Mouse (Mus musculus) kidney, embryonic 16.5 days (tissue): ENCODE data around the gene Smoc1. TPM values are rescaled to one million over a fixed set of nuclear protein-coding genes. Genes with fewer than 3 reads are reported as not detected.

Source experiments
- ATAC-seq: fragments of 200-750 bp; cut with Nextera tagmentation; 2 replicates; pipeline ENCODE4 v1.8.0; 2017; ENCODE audit warnings: moderate TSS enrichment; ENCODE audit not compliant: low FRiP score, low TSS enrichment
- H3K27ac ChIP-seq: fragments of 300-500 bp; sonication (generic); 2 replicates; pipeline ENCODE4 v1.5.1; 2014; ENCODE audit warnings: low read length
- H3K27me3 ChIP-seq: fragments of 300-500 bp; sonication (generic); 2 replicates; pipeline ENCODE4 v1.6.1; 2014; ENCODE audit warnings: low read length, control low read depth, mixed read lengths; ENCODE audit not compliant: insufficient read depth
- H3K36me3 ChIP-seq: fragments of 300-500 bp; sonication (generic); 2 replicates; pipeline ENCODE4 v1.6.1; 2014; ENCODE audit warnings: low read length, control low read depth, mixed read lengths; ENCODE audit not compliant: insufficient read depth
- H3K4me1 ChIP-seq: fragments of 300-500 bp; sonication (generic); 2 replicates; pipeline ENCODE4 v1.6.1; 2014; ENCODE audit warnings: low read length, control low read depth, mixed read lengths; ENCODE audit not compliant: insufficient read depth
- H3K4me2 ChIP-seq: fragments of 300-500 bp; sonication (generic); replicated peaks from 2 replicates; pipeline ENCODE4 v1.6.1; 2014; ENCODE audit warnings: low read depth, low read length
- H3K4me3 ChIP-seq: fragments of 300-500 bp; sonication (generic); 2 replicates; pipeline ENCODE4 v1.5.1; 2014; ENCODE audit warnings: mild to moderate bottlenecking, low read length
- H3K9ac ChIP-seq: fragments of 300-500 bp; sonication (generic); replicated peaks from 2 replicates; pipeline ENCODE4 v1.6.1; 2014; ENCODE audit warnings: low read length
- H3K9me3 ChIP-seq: fragments of 300-500 bp; sonication (generic); 2 replicates; pipeline ENCODE4 v1.6.1; 2016; ENCODE audit warnings: low read length, control low read depth
- WGBS: fragments of 180-500 bp; shearing (Covaris S2); extraction: QIAGEN DNeasy Blood & Tissue Kit; methylation state at CpG from one replicate; pipeline ENCODE4 v1.1.7; 2014; 5-methylcytosine and 5-hydroxymethylcytosine counted together
- polyA plus RNA-seq: library from polyadenylated mRNA; unstranded; fragments of >200 nt; fragmentation: Nextera tagmentation; extraction: Ambion mirVana; gene quantifications from 2 replicates; pipeline ENCODE4 v1.2.1, GENCODE M21; 2015

The Smoc1 gene
- polyA plus RNA-seq, 1 experiment from 2014 or later, result 2.1 TPM

DNA sequence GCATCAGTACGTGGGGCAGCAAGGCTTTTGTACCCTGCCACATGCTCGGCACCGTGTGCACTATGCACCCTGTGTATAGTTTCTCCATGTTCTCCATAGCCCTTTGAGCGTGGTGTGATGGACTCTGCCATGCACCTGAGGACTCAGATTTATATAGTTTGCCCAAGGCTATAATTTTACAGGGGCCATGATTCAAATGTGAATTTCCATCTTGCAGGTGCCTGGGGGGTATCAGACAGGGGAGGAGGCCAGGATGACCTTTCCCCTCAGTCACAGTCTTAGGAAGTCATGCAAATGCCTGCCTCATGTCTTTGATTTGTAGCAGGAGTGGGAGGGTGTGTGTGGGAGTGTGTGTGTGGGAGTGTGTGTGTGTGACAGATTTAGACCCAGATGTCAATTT lies 29.0 kb upstream of the Smoc1 start:
- ATAC-seq, result no peak
- no peak overlapping the region for H3K4me3 ChIP-seq
- H3K36me3 ChIP-seq, result no peaks in the 10 kb centered on the region
- peaks cover 6% of the 10 kb centered on the region for H3K4me1 ChIP-seq
- 33% methylated on average over 4 of the region's 4 CpGs for WGBS
- H3K4me2 ChIP-seq, result no peak overlapping the region
- H3K27ac ChIP-seq, result no peak overlapping the region
- peaks cover 6% of the 10 kb centered on the region; the same call in 1 of the 2 replicates for H3K9me3 ChIP-seq
- peaks cover 52% of the 10 kb centered on the region for H3K27me3 ChIP-seq
- no peak overlapping the region for H3K9ac ChIP-seq

DNA sequence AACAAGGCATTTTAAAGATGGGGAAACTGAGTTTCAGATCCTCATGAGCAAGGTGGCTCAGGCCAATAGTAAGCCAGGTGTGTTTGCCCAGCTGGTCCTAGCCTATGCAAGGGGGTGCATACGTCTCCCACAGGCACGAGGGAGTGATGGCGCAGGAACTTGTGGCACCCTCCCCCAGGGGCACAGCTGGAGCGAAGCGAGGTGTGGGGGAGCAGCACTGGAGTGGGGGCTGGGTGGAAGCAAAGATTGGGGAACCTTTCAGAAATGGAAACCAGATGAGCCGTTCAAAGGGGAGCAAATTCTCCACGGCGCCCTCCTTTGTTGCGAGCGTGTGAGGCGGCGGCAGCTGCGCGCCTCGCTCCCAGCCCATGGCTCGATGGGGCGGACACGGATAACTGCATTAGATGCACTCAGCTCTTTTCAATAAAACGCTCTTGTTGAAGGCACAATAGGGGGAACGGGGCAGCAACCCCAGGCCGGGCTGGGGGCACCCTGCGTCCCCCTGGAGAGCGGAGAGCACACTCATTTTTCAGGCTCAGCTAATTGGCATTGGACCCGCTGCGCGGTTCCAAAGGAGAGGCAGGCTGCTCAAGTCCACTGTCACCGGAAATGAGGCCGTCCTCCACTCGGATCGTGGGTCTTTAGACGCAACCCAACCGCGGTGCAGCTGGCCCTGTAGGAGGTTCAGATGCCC lies 27.9 kb upstream of the Smoc1 start:
- ATAC-seq, result no peak
- peaks cover 57% of the 10 kb centered on the region for H3K27me3 ChIP-seq
- WGBS, result 4% methylated on average over 33 of the region's 33 CpGs

DNA sequence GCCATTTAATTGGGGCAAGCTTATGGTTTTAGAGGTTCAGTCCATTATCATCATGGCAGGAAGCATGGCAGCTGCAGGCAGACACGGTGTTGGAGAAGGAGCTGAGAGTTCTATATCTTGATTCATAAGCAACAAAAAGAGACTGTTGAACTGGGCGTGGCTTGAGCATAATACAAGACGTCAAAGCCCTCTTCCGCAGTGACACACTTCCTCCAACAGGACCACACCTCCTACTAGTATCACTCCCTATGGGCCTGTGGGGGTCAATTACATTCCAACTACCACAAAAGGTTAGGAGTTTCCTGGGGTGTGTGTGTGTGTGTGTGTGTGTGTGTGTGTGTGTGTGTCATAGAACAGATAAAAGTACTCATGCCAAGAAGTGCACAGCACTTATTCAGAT lies 25.7 kb upstream of the Smoc1 start:
- WGBS, result 79% methylated on average over 4 of the region's 4 CpGs
- H3K9me3 ChIP-seq, result peaks cover 2% of the 10 kb centered on the region; the same call in 1 of the 2 replicates
- H3K4me2 ChIP-seq, result no peak overlapping the region
- no peak overlapping the region for H3K27ac ChIP-seq
- ATAC-seq, result no peak
- H3K4me1 ChIP-seq, result peaks cover 6% of the 10 kb centered on the region
- no peak overlapping the region for H3K9ac ChIP-seq
- peaks cover 60% of the 10 kb centered on the region for H3K27me3 ChIP-seq
- H3K36me3 ChIP-seq, result no peaks in the 10 kb centered on the region
- no peak overlapping the region for H3K4me3 ChIP-seq

More for the DNA sequence above, 27.9 kb upstream of the Smoc1 start:
- Histone ChIP-seq H3K4me1 (peaks cover 6% of the 10 kb centered on the region), H3K9ac (no peak overlapping the region), H3K4me2 (peak overlapping the region; percentile 40), H3K36me3 (no peaks in the 10 kb centered on the region), H3K4me3 (0 out of 2 replicates have a peak overlapping the region, but pooled peaks have one; percentile 17), H3K9me3 (peaks cover 6% of the 10 kb centered on the region; the same call in 1 of the 2 replicates), H3K27ac (no peak overlapping the region)

DNA sequence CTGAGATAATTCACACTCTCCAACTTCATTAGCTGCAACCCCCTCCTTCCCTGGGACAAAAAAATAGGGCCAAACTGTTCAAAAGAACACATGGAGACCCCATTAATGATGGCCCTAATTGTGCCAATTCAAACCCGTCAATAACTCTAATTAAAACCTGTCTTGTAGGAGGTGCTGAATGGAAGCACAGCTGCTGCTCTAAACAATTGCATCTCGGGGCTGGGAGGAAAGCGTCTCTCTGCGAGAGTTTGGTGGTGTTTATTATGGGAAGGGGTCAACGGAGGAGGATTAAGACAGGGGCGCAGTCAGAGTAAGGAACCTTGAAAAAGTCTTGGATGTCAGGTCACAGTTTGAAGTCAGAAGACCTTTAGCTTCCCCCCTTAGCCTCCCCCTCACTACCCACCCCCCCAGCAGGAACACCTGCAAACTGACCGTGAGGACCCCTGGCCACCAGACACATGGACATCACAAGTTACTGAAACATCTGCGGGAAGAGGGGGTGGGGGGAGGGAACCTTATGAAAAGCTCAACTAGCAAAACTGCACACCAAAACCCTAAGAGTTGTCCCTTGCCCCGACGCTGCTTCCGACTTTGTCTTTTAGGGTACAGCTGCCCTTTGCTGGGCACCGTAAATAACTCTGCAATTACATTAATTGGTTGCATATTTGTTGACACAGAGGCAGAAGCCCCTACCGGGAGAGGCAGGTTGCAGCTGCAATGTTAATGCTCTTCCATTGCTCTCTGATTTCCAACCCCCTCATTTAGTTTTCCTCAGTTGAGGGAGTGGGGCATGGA lies 23.6 kb upstream of the Smoc1 start:
- 13% methylated on average over 13 of the region's 13 CpGs for WGBS
- H3K9me3 ChIP-seq, result no peaks in the 10 kb centered on the region
- H3K4me1 ChIP-seq, result peaks cover 6% of the 10 kb centered on the region
- no peak overlapping the region for H3K4me3 ChIP-seq
- ATAC-seq, result no peak
- no peaks in the 10 kb centered on the region for H3K36me3 ChIP-seq
- no peak overlapping the region for H3K9ac ChIP-seq
- H3K27me3 ChIP-seq, result peaks cover 46% of the 10 kb centered on the region
- no peak overlapping the region for H3K4me2 ChIP-seq
- H3K27ac ChIP-seq, result no peak overlapping the region

DNA sequence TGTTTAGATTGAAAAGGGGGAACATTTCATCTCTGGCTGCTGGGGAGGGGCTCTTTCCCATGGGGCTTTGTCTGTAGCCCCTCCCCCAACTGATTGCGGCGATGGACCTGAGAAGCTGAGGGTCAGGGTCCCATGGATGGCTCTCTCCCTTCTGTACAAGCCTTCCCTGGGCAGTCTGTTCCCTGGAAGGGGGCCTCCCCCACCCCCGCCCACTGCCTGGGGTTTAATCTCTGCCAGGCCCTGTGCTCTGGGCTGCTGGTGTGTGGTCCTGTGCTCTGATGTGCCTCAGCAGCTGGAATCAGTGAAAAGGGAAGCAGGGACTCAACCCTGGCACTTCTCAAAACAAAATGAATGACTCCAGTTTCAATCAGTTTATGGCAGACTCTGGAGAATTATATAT lies 16.8 kb upstream of the Smoc1 start:
- no peaks in the 10 kb centered on the region for H3K4me1 ChIP-seq
- H3K9me3 ChIP-seq, result no peaks in the 10 kb centered on the region
- H3K27ac ChIP-seq, result no peak overlapping the region
- ATAC-seq, result no peak
- H3K9ac ChIP-seq, result no peak overlapping the region
- no peak overlapping the region for H3K4me2 ChIP-seq
- H3K4me3 ChIP-seq, result no peak overlapping the region
- 13% methylated on average over 3 of the region's 3 CpGs for WGBS
- no peaks in the 10 kb centered on the region for H3K36me3 ChIP-seq
- H3K27me3 ChIP-seq, result no peaks in the 10 kb centered on the region

DNA sequence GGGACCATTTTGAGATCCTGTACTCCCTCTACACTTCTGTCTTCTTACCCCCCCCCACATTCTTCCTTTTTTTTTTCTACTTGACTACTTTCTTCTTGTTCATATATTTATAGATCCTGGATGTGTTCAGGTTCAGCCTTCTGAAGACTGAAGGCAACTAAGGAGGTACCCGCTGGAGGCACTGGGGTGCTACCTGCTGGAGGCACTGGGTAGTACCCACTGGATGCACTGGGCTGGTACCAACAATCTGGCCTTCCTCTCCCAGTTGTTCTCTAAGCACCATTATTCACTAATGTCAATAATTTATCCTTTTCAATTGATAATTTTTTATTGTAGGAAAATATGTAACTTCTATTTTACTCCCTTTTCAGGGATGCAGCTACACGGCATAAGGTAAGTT lies 14.6 kb upstream of the Smoc1 start:
- no peaks in the 10 kb centered on the region for H3K9me3 ChIP-seq

DNA sequence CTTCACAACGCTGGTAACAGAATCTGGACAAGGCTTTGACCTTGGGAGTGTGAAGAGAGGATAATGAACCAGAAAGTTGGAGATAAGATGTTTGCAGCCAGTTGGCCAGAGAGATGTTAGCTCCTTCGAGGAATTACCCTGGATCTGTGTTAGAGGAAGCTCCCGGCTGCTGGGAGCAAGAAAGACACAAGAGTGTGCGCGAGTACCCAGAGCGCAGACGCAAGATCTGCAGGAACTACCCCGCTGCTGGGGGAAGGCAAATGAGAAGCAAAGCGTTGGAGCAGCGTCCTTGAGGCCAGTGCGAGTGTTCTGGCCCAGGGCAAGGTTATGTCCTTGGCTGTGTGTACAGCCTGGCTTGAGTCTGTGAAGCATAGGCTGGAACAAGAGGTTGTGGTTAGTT lies 13.1 kb upstream of the Smoc1 start:
- H3K36me3 ChIP-seq, result no peaks in the 10 kb centered on the region
- no peak overlapping the region for H3K4me2 ChIP-seq
- no peak for ATAC-seq
- H3K27ac ChIP-seq, result no peak overlapping the region
- WGBS, result 69% methylated on average over 11 of the region's 11 CpGs
- 0 out of 2 replicates have a peak, but pooled peaks cover 2% of the 10 kb centered on the region for H3K27me3 ChIP-seq
- H3K9me3 ChIP-seq, result no peaks in the 10 kb centered on the region
- no peak overlapping the region for H3K9ac ChIP-seq
- H3K4me3 ChIP-seq, result no peak overlapping the region
- no peaks in the 10 kb centered on the region for H3K4me1 ChIP-seq

More for the DNA sequence above, 14.6 kb upstream of the Smoc1 start:
- Histone ChIP-seq H3K27ac (no peak overlapping the region), H3K9ac (no peak overlapping the region), H3K4me1 (no peaks in the 10 kb centered on the region), H3K27me3 (no peaks in the 10 kb centered on the region), H3K36me3 (no peaks in the 10 kb centered on the region), H3K4me3 (no peak overlapping the region), H3K4me2 (no peak overlapping the region)
- 82% methylated on average over 2 of the region's 2 CpGs for WGBS
- no peak for ATAC-seq

DNA sequence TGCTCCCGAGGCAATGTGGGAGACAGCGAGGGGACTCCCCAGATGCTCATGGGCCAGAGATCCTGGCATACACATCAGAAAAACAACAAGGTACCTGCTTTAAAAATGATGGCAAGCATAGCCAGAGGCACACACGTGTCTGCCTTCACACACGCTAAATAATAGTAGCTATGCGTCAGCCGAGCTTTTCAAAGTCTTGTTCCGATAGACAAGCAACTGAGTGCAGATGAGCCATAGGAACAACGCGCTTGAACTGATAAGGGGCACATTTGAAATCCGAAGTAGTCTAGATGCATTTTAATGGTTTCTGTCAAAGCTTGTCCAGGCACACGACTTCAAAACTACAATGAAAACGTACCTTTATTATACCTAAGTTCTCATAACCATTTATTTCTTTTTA lies 9.0 kb upstream of the Smoc1 start:
- H3K4me3 ChIP-seq, result no peak overlapping the region
- ATAC-seq, result no peak
- no peaks in the 10 kb centered on the region for H3K4me1 ChIP-seq
- H3K36me3 ChIP-seq, result no peaks in the 10 kb centered on the region
- 0 out of 2 replicates have a peak, but pooled peaks cover 2% of the 10 kb centered on the region for H3K27me3 ChIP-seq
- no peak overlapping the region for H3K9ac ChIP-seq
- H3K4me2 ChIP-seq, result no peak overlapping the region
- 91% methylated on average over 12 of the region's 12 CpGs for WGBS
- H3K9me3 ChIP-seq, result no peaks in the 10 kb centered on the region
- no peak overlapping the region for H3K27ac ChIP-seq

DNA sequence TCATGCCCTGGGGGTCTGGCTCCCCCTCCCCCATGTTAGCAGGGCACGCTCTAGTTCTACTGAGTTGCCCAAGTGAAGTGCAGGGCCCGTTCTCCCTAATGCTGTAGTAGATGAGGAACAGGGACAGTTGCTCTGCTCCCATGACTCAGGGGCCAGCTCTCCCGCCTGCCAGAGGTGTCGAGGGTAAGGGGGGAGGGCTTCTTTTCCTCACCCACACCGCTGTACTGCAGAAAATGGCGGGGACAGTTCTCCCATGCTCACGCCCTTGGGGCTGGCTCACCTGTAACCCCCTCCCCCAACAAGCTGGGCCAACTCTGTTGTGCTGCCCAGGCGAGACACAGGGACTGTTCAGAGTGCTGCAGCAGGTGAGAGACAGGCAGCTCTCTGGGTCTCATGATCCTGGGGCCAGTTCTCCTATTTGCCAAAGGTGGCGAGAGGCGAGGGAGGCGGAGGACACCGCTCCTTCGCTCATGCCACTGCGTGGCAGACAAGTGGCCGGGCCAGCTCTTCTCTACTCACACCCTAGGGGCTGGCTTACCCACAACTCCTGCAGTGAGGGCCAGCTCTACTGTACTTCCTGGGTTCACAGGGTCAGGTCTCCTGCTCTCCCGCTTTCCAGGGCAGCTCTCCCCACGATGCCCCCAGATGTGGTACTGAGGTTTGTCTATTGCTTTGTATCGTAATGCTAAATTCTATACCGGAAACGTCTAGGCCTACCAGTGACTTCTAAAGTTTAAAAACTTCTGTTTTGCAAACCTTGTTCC lies 7.9 kb upstream of the Smoc1 start:
- Histone ChIP-seq H3K4me2 (no peak overlapping the region), H3K4me1 (no peaks in the 10 kb centered on the region), H3K36me3 (no peaks in the 10 kb centered on the region), H3K9me3 (no peaks in the 10 kb centered on the region), H3K4me3 (peak overlapping the region; percentile 1; the same call in 1 of the 2 replicates), H3K27ac (no peak overlapping the region), H3K9ac (no peak overlapping the region), H3K27me3 (0 out of 2 replicates have a peak, but pooled peaks cover 6% of the 10 kb centered on the region)
- ATAC-seq, result no peak
- 84% methylated on average over 20 of the region's 20 CpGs for WGBS
